Mouse (Mus musculus) kidney, postnatal 4 days (tissue): Measurements from ENCODE around the gene Lrrc9.

Experiments
- DNase-seq, 2 experiments: peaks; one replicate each; pipeline ENCODE4 v3.0.0; 2021; ENCODE audit warnings: mixed read lengths in 2 of 2

Lrrc9 gene

GRCm38 (mm10) chr12:72441839-72442576, at the start of gene Lrrc9:
TSS of gene Lrrc9 (plus strand) at chr12:72441866.
- peak; percentile 74 to 79 for DNase-seq

GRCm38 (mm10) chr12:72393046-72393805, 48.4 kb upstream of the Lrrc9 start:
- no peak for DNase-seq

- no peak for DNase-seq
Measured at GRCm38 (mm10) chr12:72405031-72405430, 36.6 kb upstream of the Lrrc9 start.

- DNase-seq, result peak in 1 of 2 experiments; percentile 7
Measured at GRCm38 (mm10) chr12:72407146-72407545, 34.5 kb upstream of the Lrrc9 start.

- peak; percentile 6 to 9 for DNase-seq
Measured at GRCm38 (mm10) chr12:72407721-72408110, 34.0 kb upstream of the Lrrc9 start.

GRCm38 (mm10) chr12:72408111-72408891, 33.4 kb upstream of the Lrrc9 start:
- DNase-seq, result peak; percentile 59 to 70

GRCm38 (mm10) chr12:72408954-72409353, 32.7 kb upstream of the Lrrc9 start, which contains the start of gene Rtn1:
TSS of gene Rtn1 (minus strand) at chr12:72409054.
- no peak for DNase-seq

GRCm38 (mm10) chr12:72417762-72418161, 23.9 kb upstream of the Lrrc9 start:
- DNase-seq, result peak; percentile 11 to 24

GRCm38 (mm10) chr12:72422681-72423080, 19.0 kb upstream of the Lrrc9 start:
- peak; percentile 59 to 61 for DNase-seq

- DNase-seq, result peak; percentile 81 to 84
Measured at GRCm38 (mm10) chr12:72427722-72428126, 13.9 kb upstream of the Lrrc9 start.

- no peak for DNase-seq
Measured at GRCm38 (mm10) chr12:72432209-72432608, 9.5 kb upstream of the Lrrc9 start.

GRCm38 (mm10) chr12:72433241-72433865, 8.3 kb upstream of the Lrrc9 start:
- no peak for DNase-seq

GRCm38 (mm10) chr12:72437676-72438341, 3.9 kb upstream of the Lrrc9 start:
- no peak for DNase-seq

- DNase-seq, result no peak
Measured at GRCm38 (mm10) chr12:72438961-72439480, 2.6 kb upstream of the Lrrc9 start.

GRCm38 (mm10) chr12:72453941-72454340, 12.3 kb downstream of the Lrrc9 start:
- no peak for DNase-seq

- peak in 1 of 2 experiments; percentile 11 for DNase-seq
Measured at GRCm38 (mm10) chr12:72461191-72461893, 19.7 kb downstream of the Lrrc9 start.

GRCm38 (mm10) chr12:72461894-72462530, 20.3 kb downstream of the Lrrc9 start:
- peak; percentile 69 to 75 for DNase-seq

- DNase-seq, result no peak
Measured at GRCm38 (mm10) chr12:72465826-72466501, 24.3 kb downstream of the Lrrc9 start.

GRCm38 (mm10) chr12:72467269-72467668, 25.6 kb downstream of the Lrrc9 start:
- DNase-seq, result no peak

GRCm38 (mm10) chr12:72467789-72468188, 26.1 kb downstream of the Lrrc9 start:
- DNase-seq, result no peak
